Mouse (Mus musculus) gastrocnemius, adult 18-20 months (tissue): ENCODE measurements around the gene Rccd1. TPM values are rescaled to one million over a fixed set of nuclear protein-coding genes. Genes with fewer than 3 reads are reported as not detected.

Experiments
- DNase-seq: peaks from one replicate; pipeline ENCODE4 v3.0.0; 2021; ENCODE audit warnings: low spot score
- total RNA-seq, 2 experiments: library from RNA; stranded (reverse); gene quantifications; 2 replicates each; pipeline ENCODE4 v1.2.3; 2021

The Rccd1 gene
- total RNA-seq, 2 experiments from 2014 or later, result 6.7 to 7.8 TPM

GRCm38 (mm10) chr7:80307766-80308165, 16.5 kb downstream of the Rccd1 start:
- no peak for DNase-seq

DNA sequence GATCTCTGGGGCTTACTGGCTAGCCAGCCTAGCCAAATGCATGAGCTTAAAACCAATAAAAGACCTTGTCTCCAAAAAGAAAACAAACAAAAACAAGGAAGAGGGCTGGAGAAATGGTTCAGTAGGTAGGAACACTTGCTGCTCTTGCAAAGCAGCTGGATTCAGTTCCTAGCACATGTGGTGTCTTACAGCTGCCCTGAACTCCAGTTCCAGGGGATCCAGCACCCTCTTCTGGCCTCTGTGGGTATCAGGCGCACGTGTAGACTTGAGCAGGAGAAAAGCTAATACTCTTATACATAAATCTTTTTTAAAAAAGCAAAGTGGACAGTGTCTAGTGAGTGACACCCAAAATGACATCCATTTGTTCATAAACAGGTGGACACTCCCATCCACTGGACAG, 22.7 kb downstream of the Rccd1 start:
- DNase-seq, result no peak

- no peak for DNase-seq
Measured at GRCm38 (mm10) chr7:80299568-80299967, 24.7 kb downstream of the Rccd1 start.

DNA sequence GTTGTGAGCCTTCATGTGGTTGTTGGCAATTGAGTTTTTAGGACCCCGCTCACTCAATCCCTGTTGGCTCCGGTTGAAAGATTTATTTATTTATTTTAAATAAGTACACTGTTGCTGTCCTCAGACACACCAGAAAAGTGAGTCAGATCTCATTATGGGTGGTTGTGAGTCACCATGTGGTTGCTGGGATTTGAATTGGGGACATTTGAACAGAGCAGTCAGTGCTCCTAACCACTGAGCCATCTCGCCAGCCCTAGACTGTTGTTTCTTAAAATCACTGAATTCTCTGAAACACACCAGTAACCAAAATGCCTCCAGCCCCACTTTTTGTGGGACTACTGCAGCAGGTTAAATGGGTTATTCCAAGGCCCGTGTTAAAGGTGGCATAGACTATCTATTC, 25.5 kb downstream of the Rccd1 start:
- no peak for DNase-seq

DNA sequence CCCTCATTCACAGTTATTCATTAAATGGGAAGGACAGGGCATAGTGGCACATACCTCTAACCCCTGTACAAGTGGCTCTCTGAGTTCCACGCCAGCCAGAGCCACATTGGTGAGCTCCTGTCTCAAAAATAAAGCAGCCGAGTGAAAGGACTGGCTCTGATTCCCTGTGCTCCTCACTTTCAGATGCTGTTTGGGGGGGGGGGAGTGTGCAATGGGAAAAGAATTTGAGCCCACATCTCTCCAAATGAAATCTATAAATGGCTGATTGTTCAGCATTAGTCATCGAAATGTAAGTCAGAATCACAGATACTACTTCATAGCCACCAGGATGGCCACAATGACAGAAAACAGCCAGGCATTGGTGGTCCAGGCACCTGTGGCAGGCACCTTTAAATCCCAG, 27.2 kb downstream of the Rccd1 start:
- DNase-seq, result no peak

DNA sequence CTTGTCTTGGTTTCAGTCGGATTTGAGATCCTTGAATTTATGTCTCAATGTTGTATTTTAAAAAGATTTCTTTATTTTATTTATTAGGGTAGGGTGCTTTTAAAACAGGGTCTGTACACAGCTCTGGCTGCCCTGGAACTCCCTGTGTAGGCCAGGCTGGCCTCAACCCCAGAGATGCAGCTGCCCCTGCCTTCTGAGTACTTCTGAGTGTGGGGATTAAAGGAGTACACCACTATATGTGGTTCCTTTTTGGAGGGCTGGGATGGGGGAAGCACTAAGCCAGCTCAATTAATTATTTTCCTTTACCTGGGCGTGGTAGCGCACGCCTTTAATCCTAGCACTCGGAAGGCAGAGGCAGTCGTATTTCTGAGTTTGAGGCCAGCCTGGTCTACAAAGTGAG, 27.8 kb downstream of the Rccd1 start:
- no peak for DNase-seq

DNA sequence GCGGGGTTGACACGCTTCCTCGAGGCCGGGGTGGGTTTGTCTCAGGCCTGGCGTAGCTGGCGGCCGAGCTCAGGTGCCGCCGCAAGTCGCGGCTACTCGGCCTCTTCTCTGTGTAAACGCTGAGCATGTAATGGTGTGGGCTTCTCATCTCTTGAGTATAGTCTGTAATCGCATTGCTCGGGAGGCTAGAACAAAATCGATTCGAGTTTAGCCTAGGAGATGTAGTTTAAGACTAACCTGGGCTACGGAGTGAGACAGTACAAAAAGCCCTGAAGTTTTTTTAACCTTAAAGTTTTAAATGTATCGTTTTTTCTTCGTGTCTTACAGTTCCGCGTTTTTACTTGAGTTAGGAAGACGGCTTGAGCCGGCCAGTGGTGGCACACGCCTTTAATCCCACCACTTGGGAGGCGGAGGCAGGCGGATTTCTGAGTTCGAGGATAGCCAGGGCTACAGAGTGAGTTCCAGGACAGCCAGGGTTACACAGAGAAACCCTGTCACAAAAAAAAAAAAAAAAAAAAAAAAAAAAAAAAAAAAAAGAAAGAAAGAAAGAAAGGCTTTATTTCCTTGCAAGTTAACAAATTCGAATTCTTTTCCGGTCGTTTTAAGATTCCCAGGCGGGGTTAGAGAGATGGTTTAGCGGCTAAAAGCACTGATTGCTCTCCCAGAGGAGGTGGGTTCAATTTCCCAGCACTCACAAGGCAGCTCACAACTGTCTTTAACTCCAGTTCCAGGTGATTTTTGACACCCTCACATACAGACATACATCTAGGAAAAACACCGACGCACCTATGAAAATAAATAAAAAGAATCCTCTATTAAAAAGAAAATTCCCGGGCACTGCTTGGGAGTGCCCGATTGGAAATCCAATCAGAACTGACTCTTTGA, 29.2 kb downstream of the Rccd1 start:
- DNase-seq, result no peak

GRCm38 (mm10) chr7:80294062-80294763, 30.0 kb downstream of the Rccd1 start, which contains the start of gene Prc1:
Gene Prc1, plus strand, starts transcription at chr7:80294450.
- peak; percentile 98 for DNase-seq

DNA sequence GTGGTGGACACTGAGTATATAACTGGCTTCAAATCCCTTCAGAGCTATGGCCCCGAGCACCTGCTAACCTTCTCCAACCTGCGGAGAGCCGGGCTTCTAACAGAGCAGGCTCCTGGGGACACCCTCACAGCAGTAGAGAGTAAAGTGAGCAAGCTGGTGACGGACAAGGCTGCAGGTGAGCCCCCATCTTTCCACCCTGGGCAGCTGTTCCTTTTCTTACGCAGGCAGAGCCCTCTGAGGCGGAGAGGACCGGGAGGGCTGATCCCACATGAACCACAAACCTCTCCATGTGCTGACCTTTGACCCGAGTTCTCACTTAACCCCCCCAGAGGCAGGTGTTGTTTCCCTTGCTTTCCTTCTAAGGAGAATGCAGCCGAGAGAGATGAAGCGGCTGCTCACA, 36.5 kb downstream of the Rccd1 start:
- DNase-seq, result no peak

- no peak for DNase-seq
Measured at GRCm38 (mm10) chr7:80285725-80286124, 38.5 kb downstream of the Rccd1 start.

- no peak for DNase-seq
Measured at GRCm38 (mm10) chr7:80284391-80284790, 39.9 kb downstream of the Rccd1 start.

DNA sequence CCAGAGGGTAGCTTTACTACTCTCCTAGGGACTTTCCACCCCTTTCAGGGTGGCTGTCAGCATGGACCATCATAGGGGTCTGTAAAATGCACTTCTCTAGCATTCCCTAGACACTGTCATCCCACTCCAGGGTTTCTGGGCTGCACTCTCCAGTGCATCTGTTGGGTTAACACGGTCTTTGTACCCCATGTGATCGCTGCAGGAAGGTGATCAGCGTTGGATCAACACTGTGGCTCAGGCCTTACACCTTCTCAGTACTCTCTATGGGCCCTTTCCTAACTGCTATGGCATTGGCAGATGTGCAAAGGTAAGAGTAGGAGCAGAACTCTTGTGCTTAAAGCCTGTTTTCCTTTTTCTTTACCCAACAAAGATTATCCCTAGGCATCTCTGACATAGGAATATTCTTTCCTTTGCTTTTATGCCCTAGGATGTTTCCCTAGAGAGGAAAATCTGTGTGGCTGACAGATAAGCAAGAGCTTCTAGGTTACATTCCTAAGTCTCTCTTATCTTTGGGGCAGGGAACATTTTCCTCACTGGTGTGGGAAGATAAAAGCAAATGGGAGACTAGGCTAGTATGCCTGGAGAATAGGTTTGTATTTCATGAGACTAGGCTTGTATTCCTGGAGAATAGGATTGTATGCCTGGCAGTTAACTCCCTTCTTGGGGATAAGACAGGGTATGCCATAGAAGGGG, 40.9 kb downstream of the Rccd1 start:
- DNase-seq, result no peak

- DNase-seq, result no peak
Measured at GRCm38 (mm10) chr7:80281646-80282045, 42.6 kb downstream of the Rccd1 start.

DNA sequence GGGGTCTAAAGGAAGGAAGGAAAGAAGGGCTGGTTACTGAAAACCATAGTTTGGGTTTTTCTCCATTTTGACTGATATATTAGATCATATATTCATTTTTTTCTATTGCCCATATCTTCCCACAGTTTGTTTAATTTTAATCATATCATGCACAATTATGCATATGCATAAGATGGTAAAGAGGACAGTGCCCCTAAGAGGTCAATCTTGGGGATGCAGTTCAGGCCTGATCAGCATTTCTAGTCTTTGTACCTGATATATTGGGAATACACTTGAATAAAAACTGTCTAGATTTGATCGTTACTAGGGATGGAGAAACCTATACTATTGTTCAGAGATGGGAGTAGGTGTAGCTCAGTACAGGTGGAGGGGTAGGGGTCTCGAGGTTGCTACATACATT, 43.3 kb downstream of the Rccd1 start:
- DNase-seq, result no peak

DNA sequence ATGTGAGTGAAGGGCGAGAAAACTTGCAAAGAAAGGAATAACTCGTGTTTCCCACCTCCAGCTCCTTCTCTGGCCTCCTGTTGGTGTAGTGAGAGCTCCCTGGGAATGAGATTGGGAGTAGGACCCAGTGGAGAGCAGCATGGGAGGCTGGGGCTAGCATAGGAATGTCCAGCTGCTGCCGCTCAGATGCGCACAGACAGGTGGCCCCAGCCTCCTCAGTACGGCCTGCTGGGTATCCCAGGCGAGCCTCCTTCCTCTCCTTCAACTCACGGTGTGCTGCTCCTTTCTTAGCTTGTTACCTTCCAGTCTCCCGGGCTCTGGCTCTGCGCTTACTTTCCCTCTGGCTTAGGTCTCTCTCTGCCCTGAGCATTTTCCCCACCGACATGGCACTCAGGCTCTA, 44.2 kb downstream of the Rccd1 start:
- DNase-seq, result no peak

GRCm38 (mm10) chr7:80276374-80276773, 47.9 kb downstream of the Rccd1 start:
- no peak for DNase-seq

GRCm38 (mm10) chr7:80273456-80273855, 50.8 kb downstream of the Rccd1 start:
- no peak for DNase-seq

GRCm38 (mm10) chr7:80269751-80270255, 54.5 kb downstream of the Rccd1 start:
- no peak for DNase-seq

DNA sequence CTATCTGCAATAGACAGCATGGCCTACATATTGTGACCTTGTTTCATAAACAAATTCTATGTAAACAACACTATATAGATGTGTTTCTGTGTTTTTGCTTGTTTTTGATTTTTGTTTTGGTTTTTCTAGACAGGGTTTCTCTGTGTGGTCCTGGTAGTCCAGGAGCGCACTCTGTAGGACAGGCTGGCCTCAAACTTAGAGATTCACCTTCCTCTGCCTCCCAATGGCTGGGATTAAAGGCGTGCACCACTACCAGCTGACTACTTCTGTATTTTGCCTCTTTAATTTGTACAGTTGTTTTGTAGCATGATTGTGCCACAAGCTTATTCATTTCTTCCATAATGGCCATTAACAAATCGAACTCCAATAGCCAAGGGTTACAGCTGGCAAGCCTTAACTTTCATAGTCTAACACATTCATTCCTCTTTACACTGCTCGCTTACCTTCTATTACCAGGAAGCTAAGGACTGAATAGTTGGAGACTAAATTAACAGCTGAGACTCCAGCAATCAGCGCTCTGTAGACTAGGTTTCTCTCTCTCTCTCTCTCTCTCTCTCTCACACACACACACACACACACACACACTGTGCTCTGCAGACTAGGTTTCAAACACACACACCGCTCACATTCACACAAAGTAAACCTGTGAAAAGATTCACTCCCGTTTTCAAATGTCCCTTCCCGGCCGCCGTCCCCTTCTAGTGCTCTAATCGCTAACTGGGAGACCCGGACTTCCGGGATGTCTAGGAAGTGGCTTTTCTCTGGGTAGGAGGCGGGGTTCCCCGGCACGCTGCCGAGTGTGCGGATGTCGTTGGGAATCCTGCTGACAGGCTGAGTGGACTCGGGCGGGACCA, 55.1 kb downstream of the Rccd1 start, which contains the start of gene Vps33b:
Gene Vps33b, plus strand, starts transcription at position 753 of the 854 bp plus-strand sequence.
- DNase-seq, result peak; percentile 96

GRCm38 (mm10) chr7:80267764-80268163, 56.5 kb downstream of the Rccd1 start:
- no peak for DNase-seq

DNA sequence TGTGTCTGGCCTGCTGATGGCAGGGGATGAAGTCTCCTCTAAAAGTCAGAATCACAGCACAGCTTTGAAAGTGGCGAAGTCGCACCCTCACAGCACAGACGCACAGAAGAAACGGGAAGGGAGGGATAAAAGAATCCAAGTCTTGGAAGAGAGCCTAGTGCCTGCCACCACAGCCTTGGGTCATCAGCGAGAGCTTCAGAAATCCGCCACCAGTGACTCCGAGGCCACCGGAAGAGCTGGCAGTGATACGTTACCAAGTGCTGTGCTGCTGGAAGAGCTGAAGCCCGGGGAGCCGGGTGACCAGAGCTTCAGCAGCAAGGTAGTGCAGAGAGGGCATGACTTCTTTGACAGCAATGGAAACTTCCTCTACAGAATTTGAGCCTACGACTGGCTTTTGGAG, 59.6 kb downstream of the Rccd1 start:
- no peak for DNase-seq
